Mouse (Mus musculus): Measurements from ENCODE around the gene Gm49721.
"Not testable (repeated sequence)": the region's sequence is repeated elsewhere in the genome, so short reads cannot be mapped to it uniquely, and the experiment has no call there.

Gene Gm49721

GRCm38 (mm10) chr17:6978287-6979248 is at the start of gene Gm49721:
Gm49721 (plus strand) TSS chr17:6978904.
- peak; percentile 40 to 59 for DNase-seq (ENCODE audit: low spot score in 2 of 2)

DNA sequence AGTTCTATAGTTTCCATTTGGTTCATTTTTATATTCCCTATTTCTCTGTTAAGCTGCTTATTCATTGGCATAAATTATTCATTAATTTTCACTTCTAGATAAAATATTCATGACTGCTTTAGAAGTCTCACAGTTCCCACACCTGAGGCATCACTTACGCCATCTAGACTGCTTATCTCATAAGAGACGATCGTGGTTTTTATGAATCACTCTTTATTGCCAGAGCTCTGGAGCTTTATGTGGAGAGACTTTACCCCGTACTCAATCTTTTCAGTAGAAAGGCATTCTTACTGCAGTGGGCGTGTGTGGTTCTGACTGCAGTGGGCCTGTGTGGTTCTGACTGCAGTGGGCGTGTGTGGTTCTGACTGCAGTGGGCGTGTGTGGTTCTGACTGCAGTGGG is 47.1 kb upstream of the Gm49721 start:
- not testable (repeated sequence) for DNase-seq (ENCODE audit: low spot score in 2 of 2)

DNA sequence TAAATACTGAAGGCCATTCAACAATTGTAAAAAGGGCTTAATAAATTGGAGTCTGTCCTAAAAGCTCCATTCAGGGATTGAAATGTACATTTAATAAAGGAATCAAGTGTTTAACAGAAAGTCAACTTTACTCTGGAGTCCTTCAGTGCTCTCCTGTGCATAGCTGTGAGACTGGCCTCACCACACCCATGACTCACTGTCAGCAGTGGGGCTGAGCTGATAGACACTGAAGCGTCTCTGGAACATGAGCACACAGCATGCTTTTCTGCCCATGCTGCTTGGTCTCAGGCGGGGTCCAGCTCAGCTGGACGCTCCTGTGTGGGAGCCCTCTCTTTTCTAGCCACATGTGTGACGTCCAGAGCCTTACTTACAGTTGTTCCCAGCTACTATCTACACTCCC is 36.1 kb upstream of the Gm49721 start:
- DNase-seq (ENCODE audit: low spot score in 2 of 2): not testable (repeated sequence)

GRCm38 (mm10) chr17:6947637-6947983 is 31.1 kb upstream of the Gm49721 start:
- DNase-seq (ENCODE audit: low spot score in 2 of 2): not testable (repeated sequence)

DNA sequence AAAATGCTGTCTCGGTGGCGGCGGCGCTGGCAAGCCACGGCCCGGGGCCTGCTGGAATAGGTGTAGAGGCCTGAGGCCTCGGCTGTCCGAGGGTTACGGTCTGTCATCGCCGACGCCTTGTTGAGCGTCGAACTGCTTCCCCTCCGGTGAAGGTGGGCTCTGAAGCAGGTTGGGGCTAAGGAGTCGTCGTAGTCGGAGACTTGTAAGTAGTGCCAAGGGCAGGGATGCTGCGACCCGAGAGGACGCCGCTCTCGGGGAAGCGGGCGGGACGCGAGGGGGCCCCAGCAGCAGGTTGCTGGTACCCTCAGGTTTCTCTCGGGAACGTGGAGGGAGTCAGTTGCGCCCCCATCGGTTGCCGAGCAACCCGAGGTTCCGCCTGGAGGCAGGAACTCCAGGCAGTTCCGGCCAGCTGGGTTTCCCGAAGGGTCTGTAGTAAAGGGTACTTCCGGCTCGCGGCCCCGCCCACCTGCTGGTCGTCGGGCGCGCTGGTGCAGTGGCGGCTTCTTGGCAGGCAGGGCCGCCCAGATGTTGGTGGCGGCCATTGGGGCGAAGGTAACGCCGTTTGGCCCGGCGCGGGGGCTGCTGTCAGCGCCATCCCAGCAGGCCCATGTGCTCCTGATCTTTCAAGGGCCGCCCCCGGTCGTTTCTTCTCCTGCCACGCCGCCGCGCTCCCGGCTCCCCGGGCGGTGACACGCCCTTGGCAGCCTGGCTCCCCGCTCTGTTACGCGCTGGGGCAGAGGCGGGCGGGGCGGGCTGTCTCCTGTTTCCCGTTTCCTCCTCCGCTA is 30.5 kb upstream of the Gm49721 start, which contains the start of gene Rsph3b:
TSS of gene Rsph3b (minus strand) at position 699 of the 785 bp plus-strand sequence.
- DNase-seq (ENCODE audit: low spot score in 2 of 2): peak; percentile 48 to 55

DNA sequence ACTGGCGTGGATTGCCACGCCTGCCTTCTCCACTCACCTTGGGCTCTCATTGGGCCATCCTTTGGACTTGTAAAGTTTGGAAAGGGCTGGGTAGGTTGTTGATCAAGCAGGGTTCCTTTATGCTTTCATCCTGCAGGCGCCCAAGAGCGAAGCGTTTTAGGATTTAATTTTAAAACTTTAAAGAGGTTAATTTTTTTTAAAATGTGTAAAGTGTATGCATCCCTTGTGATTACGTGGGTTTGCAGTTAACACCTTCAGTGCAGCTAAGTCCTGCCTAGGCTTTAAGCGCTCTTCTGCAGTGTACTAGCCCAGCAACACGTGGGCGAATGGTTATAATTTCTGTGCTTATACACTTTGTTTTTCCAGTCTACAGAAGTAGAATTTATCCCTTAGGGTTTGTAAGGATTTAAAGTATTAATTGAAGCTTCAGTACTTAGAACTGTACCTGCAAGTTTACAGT is 29.9 kb upstream of the Gm49721 start:
- DNase-seq (ENCODE audit: low spot score in 2 of 2): not testable (repeated sequence)

- not testable (repeated sequence) for DNase-seq (ENCODE audit: low spot score in 2 of 2)
Observed at GRCm38 (mm10) chr17:6958881-6959280, 19.8 kb upstream of the Gm49721 start.

DNA sequence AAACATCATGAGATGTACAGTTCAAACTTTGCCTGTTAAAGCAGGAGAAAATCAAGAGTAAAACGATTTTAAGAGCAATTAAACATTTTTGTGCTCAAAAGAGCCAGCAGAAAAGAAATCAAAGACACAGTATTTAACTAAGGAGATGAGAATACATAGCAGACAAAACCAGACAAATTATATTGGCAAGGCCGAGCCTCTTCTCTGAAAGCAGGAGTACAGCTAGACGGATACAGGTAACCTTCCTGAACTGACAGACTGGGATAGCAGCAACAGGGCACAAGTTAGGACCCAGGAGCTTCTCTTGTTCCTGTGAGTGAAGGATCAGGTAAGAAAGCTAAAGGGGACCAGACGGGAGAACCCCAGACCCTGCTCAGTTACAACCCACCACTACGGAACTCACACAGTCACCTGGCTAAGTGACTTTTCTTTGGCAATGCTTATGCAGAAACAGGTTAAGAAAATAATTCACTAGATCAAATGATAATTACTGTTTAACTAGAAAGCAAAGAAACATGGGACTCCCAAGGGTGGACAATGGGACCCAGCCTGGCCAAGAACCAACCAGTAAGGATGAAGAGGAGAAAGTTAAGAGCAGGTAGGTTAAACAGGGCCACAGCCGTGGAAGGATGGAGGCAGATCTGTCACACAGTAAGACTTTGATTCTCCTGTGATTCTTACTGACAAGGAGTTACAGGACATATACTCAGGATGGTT is 19.0 kb upstream of the Gm49721 start:
- not testable (repeated sequence) for DNase-seq (ENCODE audit: low spot score in 2 of 2)

GRCm38 (mm10) chr17:6960349-6960748 is 18.4 kb upstream of the Gm49721 start:
- not testable (repeated sequence) for DNase-seq (ENCODE audit: low spot score in 2 of 2)

- peak; percentile 21 to 25 for DNase-seq (ENCODE audit: low spot score in 2 of 2)
Observed at GRCm38 (mm10) chr17:6960776-6961175, 17.9 kb upstream of the Gm49721 start, which contains the start of gene Tagap1. Tagap1 (minus strand) TSS chr17:6961156.

GRCm38 (mm10) chr17:6961181-6962000 is 17.3 kb upstream of the Gm49721 start:
- not testable (repeated sequence) for DNase-seq (ENCODE audit: low spot score in 2 of 2)

- DNase-seq (ENCODE audit: low spot score in 2 of 2): not testable (repeated sequence)
Observed at GRCm38 (mm10) chr17:6962339-6962738, 16.4 kb upstream of the Gm49721 start.

- DNase-seq (ENCODE audit: low spot score in 2 of 2): not testable (repeated sequence)
Observed at GRCm38 (mm10) chr17:6962936-6963335, 15.8 kb upstream of the Gm49721 start.

- DNase-seq (ENCODE audit: low spot score in 2 of 2): not testable (repeated sequence)
Observed at GRCm38 (mm10) chr17:6965364-6965763, 13.3 kb upstream of the Gm49721 start.

DNA sequence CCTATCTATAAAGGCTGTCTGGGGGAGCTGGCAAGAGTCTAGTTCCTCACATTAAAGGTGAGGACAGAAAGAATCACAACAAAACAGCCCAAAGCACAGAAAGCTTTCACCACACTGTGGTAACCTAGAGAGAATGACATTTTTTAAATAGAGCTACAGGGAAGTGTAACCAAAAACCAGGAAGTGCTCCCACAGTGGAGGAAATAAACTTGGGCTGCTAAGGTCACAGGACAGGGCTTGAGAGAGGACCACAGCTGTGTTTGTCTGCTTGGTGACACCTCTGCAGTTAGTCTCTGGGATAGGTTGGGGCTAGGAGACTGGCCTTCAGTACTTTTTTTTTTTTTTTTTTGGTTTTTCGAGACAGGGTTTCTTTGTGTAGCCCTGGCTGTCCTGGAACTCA is 11.0 kb upstream of the Gm49721 start:
- not testable (repeated sequence) for DNase-seq (ENCODE audit: low spot score in 2 of 2)

GRCm38 (mm10) chr17:6970334-6970733 is 8.4 kb upstream of the Gm49721 start, which contains the start of gene Rnaset2b:
Rnaset2b (plus strand) TSS chr17:6970634.
- not testable (repeated sequence) for DNase-seq (ENCODE audit: low spot score in 2 of 2)

DNA sequence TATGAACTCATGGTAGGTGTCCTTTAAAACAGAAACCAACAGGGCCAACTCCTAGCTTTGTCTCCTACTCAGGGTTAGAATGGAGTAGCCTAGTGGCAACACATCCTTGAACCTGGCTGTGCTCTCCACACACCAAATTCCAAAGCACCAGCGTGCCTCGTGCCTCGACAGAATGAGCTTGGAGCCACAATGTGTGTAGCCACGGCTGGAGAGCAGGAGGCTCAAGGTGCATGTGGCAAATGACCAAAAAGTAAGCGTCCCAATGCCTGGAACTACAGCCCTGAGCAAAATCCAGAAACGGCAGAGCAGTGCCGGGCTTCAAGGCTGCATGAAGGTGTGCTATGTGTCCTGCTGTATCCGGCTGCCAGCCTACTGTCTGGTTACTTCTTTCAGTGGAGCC is 7.5 kb upstream of the Gm49721 start:
- DNase-seq (ENCODE audit: low spot score in 2 of 2): not testable (repeated sequence)

DNA sequence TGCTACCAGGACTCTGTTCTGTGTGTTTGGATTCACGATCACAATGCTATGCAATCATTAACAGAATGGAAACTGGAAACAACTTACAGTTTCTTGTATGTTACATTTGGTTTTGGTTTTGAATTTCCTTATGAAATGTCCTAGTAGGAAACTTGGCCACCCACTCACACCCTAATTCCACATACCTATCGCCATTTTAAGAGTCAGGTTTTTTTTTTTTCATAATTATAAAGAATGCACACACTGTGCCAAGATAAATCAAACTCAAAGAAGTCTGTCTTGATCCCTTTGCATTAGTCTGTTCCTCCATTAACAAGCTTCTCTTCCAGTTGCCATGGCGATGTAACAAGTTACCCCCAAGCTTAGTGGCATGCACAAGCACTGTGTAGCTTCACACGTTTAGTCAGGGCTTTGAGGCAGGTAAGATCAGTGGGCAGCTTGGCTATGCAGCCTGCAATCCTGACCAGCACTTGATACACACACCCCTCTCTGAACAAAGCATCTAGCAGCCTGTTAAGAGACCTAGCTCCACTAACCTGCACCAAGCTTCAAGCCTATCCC is 5.8 kb upstream of the Gm49721 start:
- not testable (repeated sequence) for DNase-seq (ENCODE audit: low spot score in 2 of 2)

DNA sequence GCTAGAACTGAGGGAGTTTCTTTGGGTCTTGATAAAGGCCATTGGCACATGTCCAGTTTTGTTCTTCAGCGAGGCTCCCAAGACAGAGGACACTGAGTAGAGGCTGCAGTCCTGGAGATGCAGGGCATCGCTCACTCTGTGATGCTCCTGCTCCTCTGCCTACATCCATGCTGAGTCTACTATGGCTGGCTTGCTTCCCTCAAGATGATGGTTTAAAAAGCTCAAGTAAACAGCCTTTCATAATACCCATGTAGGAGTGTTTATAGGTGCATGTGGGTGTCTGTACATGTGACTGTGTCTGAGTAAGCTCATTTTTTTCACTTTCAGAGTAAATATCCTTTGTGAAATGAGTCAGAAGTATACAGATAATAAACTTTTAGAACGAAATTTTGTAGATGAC is 3.7 kb upstream of the Gm49721 start:
- not testable (repeated sequence) for DNase-seq (ENCODE audit: low spot score in 2 of 2)

GRCm38 (mm10) chr17:6979380-6979779 is 676 bp downstream of the Gm49721 start:
- DNase-seq (ENCODE audit: low spot score in 2 of 2): not testable (repeated sequence)
